Comparison of ENCODE assay signal across 18 mouse cellular contexts in the genomic region with DNA sequence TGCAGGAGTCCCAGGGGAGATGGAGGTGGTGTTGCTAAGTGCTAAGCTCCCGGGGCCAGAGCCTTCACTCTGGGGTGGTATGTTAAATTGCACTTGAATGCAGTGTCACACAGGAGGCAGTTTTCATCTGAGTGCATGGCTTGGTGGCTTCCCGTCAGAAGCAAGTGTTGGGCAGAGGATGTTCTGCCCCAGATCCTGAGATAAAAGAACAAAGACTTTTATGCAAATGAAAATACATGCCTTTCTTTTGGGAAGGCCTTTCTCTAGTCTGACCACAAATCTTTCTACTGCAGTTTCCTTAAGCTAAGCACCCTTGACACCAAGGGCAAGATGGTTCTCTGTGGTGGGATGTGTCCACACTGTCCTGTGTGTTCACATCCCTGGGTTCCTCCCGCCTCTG.
"Had no signal": no experiment of that assay in that cellular context is flagged by ENCODE, and none has a peak within 500 bp of the region (broad histone marks: within the 10 kb centered on the region; RNA-seq: fewer than 3 reads in every experiment).

No protein-coding gene starts in this region.

- DNase-seq: liver, postnatal 0 days; lung, adult 2 months; lung, postnatal 14 days; lung, postnatal 36 days; right cerebral cortex, postnatal 14 days; thymus, adult 2 months; thymus, postnatal 25 days; thymus, postnatal 4 days had no signal

- H3K4me1 ChIP-seq: lung, embryonic 15.5 days; megakaryocyte, embryonic 14.5 days; stomach, embryonic 15.5 days had no signal

- H3K9ac ChIP-seq: liver, postnatal 0 days; lung, embryonic 15.5 days; midbrain, embryonic 13.5 days; midbrain, embryonic 15.5 days; neural tube, embryonic 12.5 days; stomach, embryonic 15.5 days had no signal

- H3K4me3 ChIP-seq: lung, embryonic 15.5 days; megakaryocyte, embryonic 14.5 days; midbrain, embryonic 13.5 days; midbrain, embryonic 15.5 days; neural tube, embryonic 12.5 days; stomach, embryonic 15.5 days had no signal

- H3K27me3 ChIP-seq: lung, embryonic 15.5 days; megakaryocyte, embryonic 14.5 days; midbrain, embryonic 15.5 days; neural tube, embryonic 12.5 days; stomach, embryonic 15.5 days had no signal

- H3K36me3 ChIP-seq: lung, embryonic 15.5 days; midbrain, embryonic 13.5 days; midbrain, embryonic 15.5 days; neural tube, embryonic 12.5 days; stomach, embryonic 15.5 days had no signal

- H3K27ac ChIP-seq: lung, embryonic 15.5 days; macrophage; midbrain, embryonic 13.5 days; midbrain, embryonic 15.5 days; neural tube, embryonic 12.5 days; stomach, embryonic 15.5 days; stomach, postnatal 0 days had no signal

- H3K4me2 ChIP-seq: lung, embryonic 15.5 days; midbrain, embryonic 11.5 days; midbrain, embryonic 13.5 days; midbrain, embryonic 15.5 days; neural tube, embryonic 12.5 days; stomach, embryonic 15.5 days had no signal

- H3K9me3 ChIP-seq: lung, embryonic 15.5 days; midbrain, embryonic 13.5 days; midbrain, embryonic 15.5 days; neural tube, embryonic 12.5 days; stomach, embryonic 15.5 days had no signal

- ATAC-seq: liver, postnatal 0 days; lung, postnatal 0 days; midbrain, embryonic 13.5 days; midbrain, embryonic 15.5 days had no signal
